Mouse (Mus musculus) lung, embryonic 14.5 days (tissue): ENCODE data around the gene Cdh12. TPM values are rescaled to one million over a fixed set of nuclear protein-coding genes. Genes with fewer than 3 reads are reported as not detected.
A peak's percentile ranks its signal among the peaks of the same experiment; 100 is the strongest.
"Not testable (repeated sequence)": the region's sequence is repeated elsewhere in the genome, so short reads cannot be mapped to it uniquely, and the experiment has no call there.

Experiments used
- ATAC-seq: fragments of 200-750 bp; cut with Nextera tagmentation; 2 replicates; pipeline ENCODE4 v1.8.0; 2017; ENCODE audit warnings: mild to moderate bottlenecking, moderate TSS enrichment, moderate library complexity; ENCODE audit not compliant: insufficient read depth
- DNase-seq: peaks from one replicate; pipeline ENCODE4 v3.0.0-alpha.2; 2015
- H3K27ac ChIP-seq: fragments of 300-500 bp; sonication (generic); 2 replicates; pipeline ENCODE4 v1.5.1; 2014; ENCODE audit warnings: low read depth, mild to moderate bottlenecking, moderate library complexity
- H3K27me3 ChIP-seq: fragments of 300-500 bp; sonication (generic); 2 replicates; pipeline ENCODE4 v1.6.1; 2014; ENCODE audit warnings: low read length, control low read depth; ENCODE audit not compliant: insufficient read depth
- H3K36me3 ChIP-seq: fragments of 300-500 bp; sonication (generic); 2 replicates; pipeline ENCODE4 v1.6.1; 2014; ENCODE audit warnings: control low read depth; ENCODE audit not compliant: insufficient read depth
- H3K4me1 ChIP-seq: fragments of 300-500 bp; sonication (generic); 2 replicates; pipeline ENCODE4 v1.6.1; 2014; ENCODE audit warnings: antibody characterized with exemption, control low read depth; ENCODE audit not compliant: insufficient read depth
- H3K4me2 ChIP-seq: fragments of 300-500 bp; sonication (generic); 2 replicates; pipeline ENCODE4 v1.6.1; 2014; ENCODE audit warnings: mild to moderate bottlenecking
- H3K4me3 ChIP-seq: fragments of 300-500 bp; sonication (generic); 2 replicates; pipeline ENCODE4 v1.5.1; 2014; ENCODE audit warnings: low read depth, low read length
- H3K9ac ChIP-seq: fragments of 300-500 bp; sonication (generic); 2 replicates; pipeline ENCODE4 v1.6.1; 2014
- H3K9me3 ChIP-seq: fragments of 300-500 bp; sonication (generic); 2 replicates; pipeline ENCODE4 v1.6.1; 2016; ENCODE audit warnings: low read depth, low read length, control low read depth
- CTCF ChIP-seq: IDR thresholded peaks from 2 replicates; pipeline ENCODE4 v1.5.1; 2016; ENCODE audit warnings: antibody characterized with exemption, low read depth
- WGBS: fragments of 180-500 bp; shearing (Covaris S2); extraction: QIAGEN DNeasy Blood & Tissue Kit; methylation state at CpG from one replicate; pipeline ENCODE4 v1.1.7; 2014; 5-methylcytosine and 5-hydroxymethylcytosine counted together
- polyA plus RNA-seq: library from polyadenylated mRNA; unstranded; fragments of >200 nt; fragmentation: Nextera tagmentation; extraction: Ambion mirVana; gene quantifications from 2 replicates; pipeline ENCODE4 v1.2.1, GENCODE M21; 2014

The Cdh12 gene
- polyA plus RNA-seq, 1 experiment from 2014 or later: 0.04 TPM

DNA sequence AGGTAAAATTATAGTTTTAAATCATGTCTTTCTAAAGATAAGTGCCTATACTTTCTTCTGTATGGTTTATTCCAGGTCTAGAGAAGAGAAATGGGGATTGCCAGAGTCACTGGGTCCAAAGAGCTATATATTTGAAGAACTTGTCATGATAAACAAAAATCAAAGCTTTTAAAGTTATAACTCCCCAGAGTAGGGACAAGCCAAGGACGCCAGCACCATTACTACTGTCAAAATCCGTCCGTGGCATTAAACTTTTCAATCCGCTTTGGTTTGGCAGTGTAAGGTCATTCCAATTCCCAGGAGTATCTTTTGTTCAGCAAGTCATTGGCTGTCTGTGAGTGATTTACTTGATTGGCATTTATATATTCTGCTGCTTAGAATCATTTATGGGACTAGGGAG, 697.8 kb downstream of the Cdh12 start:
- Histone ChIP-seq H3K4me3 (no peak overlapping the region), H3K9me3 (no peaks in the 10 kb centered on the region), H3K4me2 (no peak overlapping the region), H3K9ac (no peak overlapping the region), H3K36me3 (no peaks in the 10 kb centered on the region), H3K27me3 (no peaks in the 10 kb centered on the region), H3K4me1 (no peaks in the 10 kb centered on the region), H3K27ac (no peak overlapping the region)
- 81% methylated on average over 4 of the region's 4 CpGs for WGBS
- DNase-seq (no peak), ATAC-seq (no peak)
- no peak for TF ChIP-seq CTCF

DNA sequence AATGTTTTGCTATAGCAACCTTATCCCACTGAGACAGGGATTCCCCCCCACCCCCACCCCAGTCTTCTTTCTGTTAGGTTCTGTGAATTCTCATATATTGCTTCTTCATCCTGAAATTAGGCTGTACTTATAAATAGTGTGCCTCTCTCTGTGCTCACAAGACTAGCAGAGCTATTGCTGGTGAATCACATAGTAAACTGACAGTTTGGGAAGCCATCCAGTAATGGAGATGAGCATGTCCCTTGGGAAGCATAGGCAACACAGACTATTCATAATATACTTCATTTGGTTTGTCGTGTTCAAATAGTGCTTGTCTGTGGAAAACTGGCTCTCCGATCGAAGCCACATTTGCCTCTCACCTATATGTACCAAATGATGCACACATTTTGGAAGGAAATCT, 704.5 kb downstream of the Cdh12 start:
- Histone ChIP-seq H3K4me3 (no peak overlapping the region), H3K4me1 (no peaks in the 10 kb centered on the region), H3K36me3 (no peaks in the 10 kb centered on the region), H3K9me3 (no peaks in the 10 kb centered on the region), H3K4me2 (no peak overlapping the region), H3K27ac (no peak overlapping the region), H3K27me3 (no peaks in the 10 kb centered on the region), H3K9ac (no peak overlapping the region)
- ATAC-seq (no peak), DNase-seq (no peak)
- TF ChIP-seq CTCF: no peak
- 89% methylated on average over 3 of the region's 3 CpGs for WGBS

DNA sequence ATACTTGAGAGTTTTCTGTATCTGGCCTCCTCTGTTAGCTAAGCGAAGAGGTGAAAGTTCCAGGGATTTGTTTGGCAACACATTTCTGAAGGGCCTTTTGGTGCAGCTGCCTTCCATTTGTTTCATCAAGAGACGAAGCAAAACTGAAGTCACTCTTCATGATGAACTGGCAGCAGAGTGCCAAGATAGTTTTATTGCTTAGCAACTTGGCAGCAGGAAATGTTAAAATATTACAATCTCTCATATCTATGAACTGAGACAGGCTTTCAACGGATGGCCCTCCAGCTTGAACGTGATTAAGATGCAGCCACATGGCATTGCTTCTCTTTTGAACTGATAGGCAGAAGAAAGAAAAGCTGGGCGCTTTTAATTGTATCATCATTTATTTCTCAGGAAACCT, 730.7 kb downstream of the Cdh12 start:
- no peak for TF ChIP-seq CTCF
- Histone ChIP-seq H3K4me2 (no peak overlapping the region), H3K27ac (no peak overlapping the region), H3K36me3 (no peaks in the 10 kb centered on the region), H3K9ac (no peak overlapping the region), H3K4me1 (no peaks in the 10 kb centered on the region), H3K27me3 (no peaks in the 10 kb centered on the region), H3K9me3 (no peaks in the 10 kb centered on the region), H3K4me3 (no peak overlapping the region)
- peak; percentile 38 for DNase-seq
- WGBS: 30% methylated on average over 5 of the region's 5 CpGs
- no peak for ATAC-seq

DNA sequence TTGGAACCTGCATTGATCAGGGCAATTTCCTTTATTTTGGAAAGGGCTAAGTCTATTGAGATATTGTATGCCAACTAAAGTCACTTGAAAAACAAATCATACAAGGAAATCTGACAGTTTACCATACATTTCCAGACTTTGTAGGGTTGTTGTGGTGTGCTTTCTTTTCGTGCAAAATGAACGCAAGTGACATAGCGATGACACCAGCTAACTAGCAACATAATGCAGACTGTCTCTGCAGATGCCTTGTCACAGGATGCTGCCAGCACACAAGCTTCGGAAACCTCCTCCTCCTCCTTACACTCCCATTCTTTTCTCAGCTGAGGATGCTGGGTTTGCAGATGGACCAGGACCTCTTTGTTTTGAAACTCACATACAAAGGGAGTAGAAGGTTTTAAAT, 731.1 kb downstream of the Cdh12 start:
- Histone ChIP-seq H3K4me3 (no peak overlapping the region), H3K27me3 (no peaks in the 10 kb centered on the region), H3K9ac (no peak overlapping the region), H3K4me1 (no peaks in the 10 kb centered on the region), H3K9me3 (no peaks in the 10 kb centered on the region), H3K27ac (no peak overlapping the region), H3K36me3 (no peaks in the 10 kb centered on the region), H3K4me2 (no peak overlapping the region)
- no peak for TF ChIP-seq CTCF
- WGBS: 48% methylated on average over 4 of the region's 4 CpGs
- no peak for ATAC-seq
- peak; percentile 8 for DNase-seq

DNA sequence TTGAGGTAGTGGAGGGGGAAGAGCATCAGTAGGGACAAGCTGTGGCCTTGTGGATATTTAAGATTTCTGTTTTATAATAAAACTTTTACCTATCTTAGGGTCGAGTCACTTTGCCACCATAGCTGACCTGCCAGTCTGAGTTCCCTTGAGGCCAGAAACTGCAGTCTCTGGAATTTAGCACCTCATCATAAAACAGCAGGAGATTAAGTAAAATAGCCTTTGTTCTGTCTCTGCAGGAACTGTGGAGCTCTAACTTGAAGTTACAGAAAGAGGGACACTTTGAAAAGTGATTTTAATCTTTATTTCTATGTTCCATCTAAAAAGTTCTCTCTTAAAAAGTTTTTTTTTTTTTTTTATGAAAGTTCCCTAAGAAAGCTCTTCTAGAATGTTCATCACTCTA, 736.7 kb downstream of the Cdh12 start:
- no peak for TF ChIP-seq CTCF
- H3K9ac ChIP-seq: no peak overlapping the region
- H3K27me3 ChIP-seq: no peaks in the 10 kb centered on the region
- 47% methylated on average over 1 of the region's 1 CpGs for WGBS
- H3K4me3 ChIP-seq: no peak overlapping the region
- no peak overlapping the region for H3K4me2 ChIP-seq
- no peak overlapping the region for H3K27ac ChIP-seq
- no peak for ATAC-seq
- DNase-seq: no peak
- no peaks in the 10 kb centered on the region for H3K4me1 ChIP-seq
- no peaks in the 10 kb centered on the region for H3K36me3 ChIP-seq
- H3K9me3 ChIP-seq: no peaks in the 10 kb centered on the region

DNA sequence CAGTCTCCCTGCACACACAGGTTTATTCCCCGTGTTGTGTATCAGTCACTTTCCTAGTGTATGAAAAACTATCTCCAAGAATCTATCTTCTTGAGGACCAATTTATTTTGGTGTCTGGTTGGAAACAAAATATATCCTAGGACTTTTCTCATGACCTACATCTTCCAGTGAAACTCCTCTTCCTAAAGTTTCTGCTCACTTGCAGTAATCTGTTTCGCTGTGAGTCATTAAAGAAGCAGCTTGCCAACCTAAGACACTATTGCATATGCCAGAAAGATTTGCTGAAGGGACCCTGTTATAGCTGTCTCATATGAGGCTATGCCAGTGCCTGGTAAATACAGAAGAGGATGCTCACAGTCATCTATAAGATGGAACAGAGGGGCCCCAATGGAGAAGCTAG, 761.0 kb downstream of the Cdh12 start:
- H3K9ac ChIP-seq, DNase-seq, ATAC-seq, H3K36me3 ChIP-seq, H3K27ac ChIP-seq, H3K9me3 ChIP-seq, H3K4me1 ChIP-seq, H3K4me2 ChIP-seq, H3K4me3 ChIP-seq, H3K27me3 ChIP-seq: not testable (repeated sequence)
- 75% methylated on average over 2 of the region's 2 CpGs for WGBS

- no peak for TF ChIP-seq CTCF
- WGBS: 89% methylated on average over 5 of the region's 5 CpGs
Observed at GRCm38 (mm10) chr15:21223006-21223405, 773.9 kb downstream of the Cdh12 start.

DNA sequence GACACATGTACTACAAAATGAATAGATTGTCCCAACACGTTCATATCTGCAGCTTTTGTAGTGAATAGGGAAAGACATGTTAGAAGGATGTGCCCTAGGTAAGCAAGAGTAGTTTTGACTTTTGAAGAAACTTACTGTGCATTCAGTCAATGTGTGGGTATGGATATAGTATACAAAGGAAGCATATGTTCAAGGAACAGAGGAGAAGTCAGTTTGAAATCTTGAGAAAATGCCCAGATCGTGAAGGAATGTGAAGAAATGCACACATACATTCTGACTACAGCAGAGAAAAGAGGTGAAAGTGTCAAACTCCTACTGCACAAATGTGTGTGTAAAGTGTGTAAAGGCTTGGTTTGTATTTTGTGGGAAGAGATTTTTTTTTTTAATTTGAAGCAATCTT, 812.3 kb downstream of the Cdh12 start:
- no peaks in the 10 kb centered on the region for H3K9me3 ChIP-seq
- H3K4me2 ChIP-seq: no peak overlapping the region
- TF ChIP-seq CTCF: no peak
- H3K4me3 ChIP-seq: no peak overlapping the region
- no peak overlapping the region for H3K27ac ChIP-seq
- H3K4me1 ChIP-seq: no peaks in the 10 kb centered on the region
- H3K36me3 ChIP-seq: no peaks in the 10 kb centered on the region
- ATAC-seq (no peak), DNase-seq (no peak)
- H3K27me3 ChIP-seq: no peaks in the 10 kb centered on the region
- WGBS: 78% methylated on average over 2 of the region's 2 CpGs
- no peak overlapping the region for H3K9ac ChIP-seq

More at GRCm38 (mm10) chr15:21223006-21223405, 773.9 kb downstream of the Cdh12 start:
- Histone ChIP-seq H3K9me3 (no peaks in the 10 kb centered on the region), H3K27me3 (no peaks in the 10 kb centered on the region), H3K4me3 (no peak overlapping the region), H3K36me3 (no peaks in the 10 kb centered on the region), H3K4me1 (no peaks in the 10 kb centered on the region), H3K27ac (no peak overlapping the region), H3K4me2 (no peak overlapping the region), H3K9ac (no peak overlapping the region)
- no peak for ATAC-seq
- no peak for DNase-seq
